Mouse (Mus musculus) left cerebral cortex, adult 2 months (tissue): Measurements from ENCODE around the gene Med13. TPM values are rescaled to one million over a fixed set of nuclear protein-coding genes. Genes with fewer than 3 reads are reported as not detected.

Source experiments
- DNase-seq, 2 experiments: peaks; one replicate each; pipeline ENCODE4 v3.0.0; 2021 to 2022; ENCODE audit warnings: low spot score in 2 of 2, mixed read lengths in 1 of 2; ENCODE audit errors: extremely low spot score in 1 of 2
- H3K27ac ChIP-seq: fragments of 200-600 bp; 2 replicates; pipeline ENCODE4 v1.8.1; 2022
- H3K4me3 ChIP-seq: fragments of 200-600 bp; 2 replicates; pipeline ENCODE4 v1.8.1; 2022
- CTCF ChIP-seq: fragments of 200-600 bp; IDR thresholded peaks from 2 replicates; pipeline ENCODE4 v1.8.1; 2022; ENCODE audit warnings: antibody characterized with exemption, mild to moderate bottlenecking, moderate library complexity
- intact Hi-C: fragments of 180-260 bp; cut with DNase I; formaldehyde crosslinking; loops from one replicate; pipeline ENCODE4 v1.15.1; 2025
- long read RNA-seq, 2 experiments: library from polyadenylated mRNA; stranded (forward); transcript quantifications; one replicate each; pipeline ENCODE4 v2.0.0; 2021; ENCODE audit warnings: borderline mapping rate in 2 of 2
- total RNA-seq, 2 experiments: library from RNA; stranded (reverse); gene quantifications; 2 replicates each; pipeline ENCODE4 v1.2.3; 2021

The Med13 gene
- 10 to 100 TPM; 60.5 to 61.2 TPM for total RNA-seq
- long read RNA-seq, experiment 1, full-length matches to known transcripts = 1 of 6 reads
- long read RNA-seq, experiment 1, partial matches to known transcripts = 1 of 6 reads
- long read RNA-seq, experiment 1, other reads (novel, unspliced or antisense) = 4 of 6 reads
- long read RNA-seq, experiment 2, full-length matches to known transcripts = 4 of 9 reads
- long read RNA-seq, experiment 2, partial matches to known transcripts = 3 of 9 reads
- long read RNA-seq, experiment 2, other reads (novel, unspliced or antisense) = 2 of 9 reads

- peak within 1 kb of the TSS; percentile 98 for H3K27ac ChIP-seq
- intact Hi-C loops = loop anchor here (5.0 kb wide), 1 partner anchor 125 kb away; the partner anchor contains the start of gene Rnft1
- H3K4me3 ChIP-seq = peak within 1 kb of the TSS; percentile 91
- DNase-seq = peak; percentile 22 to 39
- TF ChIP-seq CTCF = no peak
Measured at GRCm38 (mm10) chr11:86356854-86357788, at the start of gene Med13. TSS of gene Med13 (minus strand) at chr11:86357602.

GRCm38 (mm10) chr11:86404590-86404989 is 47.2 kb upstream of the Med13 start:
- intact Hi-C loops = no loop called here
- DNase-seq = no peak
- H3K27ac ChIP-seq = no peak overlapping the region
- no peak overlapping the region for H3K4me3 ChIP-seq
- TF ChIP-seq CTCF = no peak

- no peak for DNase-seq
- intact Hi-C loops = no loop called here
- TF ChIP-seq CTCF = no peak
- Histone ChIP-seq H3K27ac (no peak overlapping the region), H3K4me3 (no peak overlapping the region)
Measured at GRCm38 (mm10) chr11:86403845-86404244, 46.4 kb upstream of the Med13 start.

GRCm38 (mm10) chr11:86399241-86400107 is 42.1 kb upstream of the Med13 start:
- Histone ChIP-seq H3K27ac (no peak overlapping the region), H3K4me3 (no peak overlapping the region)
- intact Hi-C loops = no loop called here
- no peak for TF ChIP-seq CTCF
- no peak for DNase-seq

- intact Hi-C loops = no loop called here
Measured at GRCm38 (mm10) chr11:86396950-86397594, 39.7 kb upstream of the Med13 start.

GRCm38 (mm10) chr11:86396518-86396917 is 39.1 kb upstream of the Med13 start:
- no peak for DNase-seq
- intact Hi-C loops = no loop called here

More at GRCm38 (mm10) chr11:86396950-86397594, 39.7 kb upstream of the Med13 start:
- TF ChIP-seq CTCF = no peak
- DNase-seq = no peak
- no peak overlapping the region for H3K27ac ChIP-seq
- no peak overlapping the region for H3K4me3 ChIP-seq

GRCm38 (mm10) chr11:86395513-86396125 is 38.2 kb upstream of the Med13 start:
- no peak overlapping the region for H3K4me3 ChIP-seq
- DNase-seq = peak in 1 of 2 experiments; percentile 20
- H3K27ac ChIP-seq = no peak overlapping the region
- intact Hi-C loops = no loop called here
- peak; percentile 25 for TF ChIP-seq CTCF

More at GRCm38 (mm10) chr11:86396518-86396917, 39.1 kb upstream of the Med13 start:
- H3K27ac ChIP-seq = no peak overlapping the region
- H3K4me3 ChIP-seq = no peak overlapping the region
- no peak for TF ChIP-seq CTCF

- no peak overlapping the region for H3K27ac ChIP-seq
- H3K4me3 ChIP-seq = no peak overlapping the region
- intact Hi-C loops = no loop called here
- no peak for DNase-seq
- no peak for TF ChIP-seq CTCF
Measured at GRCm38 (mm10) chr11:86395100-86395499, 37.7 kb upstream of the Med13 start.

- no peak overlapping the region for H3K27ac ChIP-seq
- no peak overlapping the region for H3K4me3 ChIP-seq
- TF ChIP-seq CTCF = no peak
- intact Hi-C loops = no loop called here
- no peak for DNase-seq
Measured at GRCm38 (mm10) chr11:86391687-86392086, 34.3 kb upstream of the Med13 start.

GRCm38 (mm10) chr11:86390308-86390707 is 32.9 kb upstream of the Med13 start:
- intact Hi-C loops = no loop called here
- no peak overlapping the region for H3K27ac ChIP-seq
- TF ChIP-seq CTCF = no peak
- no peak for DNase-seq
- H3K4me3 ChIP-seq = no peak overlapping the region

GRCm38 (mm10) chr11:86389506-86389905 is 32.1 kb upstream of the Med13 start:
- DNase-seq = no peak

More at GRCm38 (mm10) chr11:86389506-86389905, 32.1 kb upstream of the Med13 start:
- Histone ChIP-seq H3K27ac (no peak overlapping the region), H3K4me3 (no peak overlapping the region)
- intact Hi-C loops = no loop called here
- no peak for TF ChIP-seq CTCF
